Mouse (Mus musculus) cerebellum, postnatal 14 days (tissue): ENCODE measurements at regions not wholly inside any gene's neighbourhood (a gene's known extent, or its start where the extent isn't known, plus 50 kb on each side); places are given as distances from the start of the nearest gene placed in this dataset.
A peak's percentile ranks its signal among the peaks of the same experiment; 100 is the strongest.

Experiments used
- DNase-seq, 2 experiments: peaks; one replicate each; pipeline ENCODE4 v3.0.0; 2021; ENCODE audit warnings: mixed read lengths in 2 of 2

DNA sequence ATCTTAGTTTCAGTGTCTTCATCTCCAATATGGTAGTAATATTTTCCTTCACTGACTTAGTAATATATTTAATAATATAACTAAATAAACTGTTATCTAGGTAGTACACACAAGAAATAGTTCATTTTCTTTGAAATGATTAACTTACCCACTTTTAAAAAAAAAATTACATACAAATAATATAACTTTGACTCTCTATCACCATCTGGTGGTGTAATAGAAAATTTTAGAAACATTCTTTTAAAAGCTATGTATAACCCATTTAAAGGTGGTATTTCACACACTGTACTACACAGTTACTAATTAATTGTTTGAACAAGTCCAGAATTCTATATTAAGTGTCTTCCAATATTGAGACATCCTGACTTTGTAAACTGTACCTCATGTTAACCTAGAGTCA lies 53.9 kb upstream of the Olfr266 start:
- no peak for DNase-seq

DNA sequence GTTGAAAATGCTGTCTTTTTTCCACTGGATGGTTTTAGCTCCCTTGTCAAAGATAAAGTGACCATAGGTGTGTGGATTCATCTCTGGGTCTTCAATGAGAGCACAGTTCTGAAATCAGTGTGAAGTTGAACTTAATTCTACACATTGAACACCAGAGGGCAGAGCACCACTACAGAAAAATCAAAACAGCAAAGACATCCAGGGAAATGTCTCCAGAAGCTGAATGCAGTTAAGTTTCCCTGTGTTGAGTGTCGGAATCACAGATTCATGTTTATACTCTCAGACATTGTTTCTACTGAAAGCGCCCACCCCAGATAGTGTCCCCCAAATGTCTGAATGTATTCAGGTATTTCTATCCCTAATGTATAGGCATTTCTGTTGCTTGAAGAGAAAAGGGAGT lies 77.1 kb upstream of the Olfr266 start:
- peak; percentile 43 to 55 for DNase-seq

DNA sequence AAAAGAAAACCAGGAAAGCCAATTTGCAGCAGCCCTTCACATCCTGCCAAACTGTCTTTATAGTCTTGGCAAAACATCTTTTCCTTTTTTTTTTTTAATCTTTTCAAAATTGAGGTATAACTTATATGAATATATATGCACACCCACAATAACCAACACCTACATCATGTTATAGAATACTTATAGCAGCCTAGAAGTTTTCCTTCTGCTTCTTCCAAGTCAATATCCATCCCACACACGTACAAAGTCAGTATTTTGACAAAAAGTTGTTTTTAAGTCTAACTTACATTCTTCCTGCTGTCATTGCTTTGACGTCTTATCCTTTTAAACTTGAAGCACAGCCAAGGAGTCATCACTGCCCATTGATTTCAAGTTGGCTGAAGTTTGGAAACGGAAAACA lies 80.6 kb upstream of the Olfr266 start:
- DNase-seq, result no peak

DNA sequence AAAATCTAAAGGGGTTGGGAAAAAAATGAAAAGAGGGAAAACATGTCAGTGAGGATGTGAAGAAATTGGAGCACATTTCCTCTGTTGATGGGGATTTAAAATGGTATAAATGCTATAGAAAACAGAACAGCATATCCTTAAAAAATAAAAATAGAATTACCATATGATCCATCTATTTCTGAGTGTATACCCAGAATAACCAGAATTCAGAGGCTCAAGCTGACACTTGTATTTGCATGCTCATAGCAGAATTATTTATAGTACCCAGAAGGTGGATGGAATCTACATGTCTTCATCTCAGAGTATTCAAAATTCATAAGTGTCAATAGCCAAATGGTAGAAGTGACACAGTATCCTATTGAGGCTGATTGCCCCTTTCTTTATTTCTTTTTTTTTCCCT lies 99.9 kb upstream of the Kcna3 start:
- DNase-seq, result no peak

DNA sequence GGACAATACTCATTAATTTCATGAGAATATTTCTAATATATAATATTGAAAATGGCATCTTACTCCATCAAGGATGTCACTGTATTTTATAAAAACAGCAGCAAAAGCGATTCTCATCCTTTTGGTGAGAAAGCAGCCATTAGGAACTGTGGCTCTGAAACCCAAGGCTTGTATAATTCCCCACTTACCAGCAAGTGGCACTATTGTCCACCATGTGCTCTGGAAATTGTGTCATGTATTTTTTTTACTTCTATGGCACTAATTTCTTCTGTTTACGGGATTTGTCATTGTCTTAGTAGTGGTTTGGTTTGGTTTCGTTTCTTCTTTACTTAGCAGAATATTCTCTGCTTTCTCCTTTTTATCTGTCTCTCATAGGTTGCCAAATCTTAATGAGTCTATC lies 95.9 kb upstream of the Kcna3 start:
- peak; percentile 20 to 34 for DNase-seq

DNA sequence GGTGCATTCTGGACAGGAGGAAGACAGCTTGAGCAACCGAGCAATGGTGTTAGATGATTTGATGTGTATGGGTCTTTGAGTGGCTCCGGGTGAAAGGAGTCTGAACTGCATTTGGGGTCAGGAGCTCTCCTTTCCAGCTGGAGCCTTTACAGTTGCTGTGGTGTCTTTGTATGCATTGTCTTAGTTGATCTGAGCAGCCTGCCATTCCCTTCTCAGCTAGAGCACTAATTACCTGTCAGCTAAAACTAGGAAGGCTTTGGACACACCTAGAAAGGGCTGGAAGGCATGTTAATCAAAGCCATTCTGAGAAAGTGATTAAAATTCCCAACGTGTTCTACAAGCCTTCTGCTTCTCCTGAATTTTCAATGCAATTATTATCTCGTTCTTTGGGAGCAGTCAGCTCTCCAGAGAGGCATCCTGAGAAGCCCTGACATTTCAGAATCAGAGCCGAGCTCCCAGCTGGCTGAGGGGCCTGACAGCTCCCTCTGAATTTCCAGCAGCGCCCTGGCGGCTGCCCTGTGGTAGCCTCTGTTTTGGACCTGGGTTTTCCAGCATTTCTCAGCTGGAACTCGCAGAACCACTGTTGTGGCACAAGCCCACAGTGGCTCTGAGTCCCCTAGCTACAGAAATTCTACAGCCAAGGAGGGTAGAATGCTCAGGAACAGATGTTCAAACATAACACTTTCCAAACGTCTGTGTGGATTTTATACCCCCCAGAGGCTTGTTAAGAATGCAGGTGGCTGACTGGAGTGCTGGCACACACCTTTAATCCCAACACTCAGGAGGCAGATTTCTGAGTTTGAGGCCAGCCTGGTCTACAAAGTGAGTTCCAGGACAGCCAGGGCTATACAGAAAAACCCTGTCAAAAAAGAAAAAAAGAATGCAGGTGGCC lies 80.2 kb upstream of the Kcna3 start:
- peak in 1 of 2 experiments; percentile 7 for DNase-seq

DNA sequence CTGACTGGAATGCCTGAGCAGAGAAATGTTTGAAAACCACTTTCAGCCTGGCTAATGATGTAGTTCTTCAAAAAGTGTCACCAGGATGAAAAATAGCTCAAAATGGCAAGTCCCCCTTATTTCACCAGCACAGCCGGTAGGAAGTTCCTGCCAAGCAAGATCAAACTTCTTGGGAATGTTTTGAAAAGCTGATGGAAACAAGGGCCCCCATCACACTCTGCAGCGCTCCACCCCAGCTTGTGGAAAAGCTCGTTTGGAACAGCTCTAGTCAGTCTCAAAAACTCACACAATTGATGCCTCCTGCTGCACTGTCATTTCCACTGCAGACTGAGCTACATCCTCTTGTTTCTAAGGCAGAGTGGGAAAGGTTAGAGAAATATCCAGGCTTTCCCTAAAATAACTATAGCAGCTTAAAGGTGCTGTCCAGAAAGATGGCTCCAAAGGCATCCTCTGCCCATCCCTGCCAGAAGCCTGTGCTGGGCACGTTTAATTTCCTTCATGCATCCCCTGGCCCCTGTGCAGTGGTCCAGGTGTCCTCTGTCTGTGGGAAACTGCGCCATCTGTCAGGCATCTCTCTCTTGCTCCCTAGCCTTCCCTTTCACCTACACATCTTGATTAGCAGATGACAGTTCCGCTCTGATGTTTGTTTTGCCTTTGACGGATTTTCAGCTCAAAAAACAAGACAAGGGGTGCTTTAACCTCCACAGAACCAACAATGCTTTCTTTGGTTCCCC lies 78.6 kb upstream of the Kcna3 start:
- peak; percentile 60 to 61 for DNase-seq

DNA sequence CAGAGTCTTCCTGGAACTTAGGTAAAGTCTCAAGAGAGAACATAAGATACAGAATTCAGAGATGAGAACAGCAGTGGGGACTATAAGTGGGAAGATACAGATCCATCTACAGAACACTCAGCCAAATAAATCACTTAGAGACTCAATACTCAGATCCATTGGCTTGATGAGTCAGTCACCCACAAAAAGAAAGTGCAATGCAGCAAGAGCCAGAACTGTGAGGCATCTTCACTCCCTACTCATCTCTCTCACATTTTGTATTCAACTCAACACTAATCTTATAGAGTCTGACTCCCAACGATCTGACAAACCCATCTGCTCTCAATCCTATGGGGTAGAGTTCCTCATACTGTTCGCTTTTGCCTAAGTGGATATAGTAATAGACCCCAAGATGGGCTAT lies 77.8 kb upstream of the Kcna3 start:
- DNase-seq, result no peak

DNA sequence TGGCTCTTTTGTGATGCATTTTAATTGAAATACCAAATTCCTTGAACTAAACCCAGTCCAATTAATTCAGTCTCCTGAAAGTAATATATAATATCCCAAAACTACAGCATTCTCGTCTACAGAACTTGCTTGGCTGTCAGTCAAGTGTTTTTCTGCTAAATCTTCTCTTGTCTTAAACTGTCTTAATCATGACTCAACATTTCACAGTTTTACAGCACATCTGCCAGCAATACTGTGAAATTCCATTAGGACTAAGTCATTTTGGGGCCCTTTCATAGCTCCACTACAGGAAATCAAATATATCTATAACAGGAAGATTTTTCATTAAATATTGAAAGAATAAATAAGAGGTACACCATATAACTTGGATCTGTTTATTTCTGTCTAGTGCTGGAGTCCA lies 75.4 kb upstream of the Kcna3 start:
- DNase-seq, result no peak

DNA sequence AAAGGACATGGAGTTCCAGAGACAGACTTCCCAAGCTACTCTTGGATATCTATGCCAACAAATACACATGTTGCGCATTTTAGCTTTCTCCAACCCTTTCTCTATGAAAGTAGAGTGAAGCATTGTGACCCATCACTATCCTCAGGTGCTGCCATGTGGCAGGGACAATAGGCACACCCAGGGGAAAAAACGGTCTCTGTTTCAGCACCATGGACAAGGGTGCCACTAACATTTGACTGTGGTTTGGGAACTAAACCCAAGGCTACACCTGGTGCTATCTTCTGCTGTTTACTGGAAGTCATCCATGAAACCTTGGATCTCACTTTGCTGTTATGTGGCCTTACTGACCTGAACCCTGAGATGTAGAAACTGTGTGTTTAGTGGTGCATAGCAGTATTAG lies 73.5 kb upstream of the Kcna3 start:
- DNase-seq, result no peak

DNA sequence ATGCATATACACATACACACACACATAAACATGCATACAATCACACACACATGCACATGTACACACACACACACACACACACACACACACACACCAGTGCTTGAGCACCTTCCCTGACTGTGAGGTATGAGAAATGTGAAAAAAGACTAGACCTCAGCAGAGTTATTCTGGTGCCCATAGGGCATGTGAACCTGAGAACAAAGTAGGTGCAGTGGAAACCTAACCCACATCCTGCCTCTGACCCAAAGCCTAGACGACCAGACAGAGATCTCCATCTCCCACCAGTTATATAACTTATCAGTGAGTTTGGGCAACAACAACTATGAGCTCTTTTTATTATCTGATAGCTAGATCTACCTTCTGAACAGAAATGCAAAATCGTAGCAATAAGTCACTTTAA lies 69.8 kb upstream of the Kcna3 start:
- no peak for DNase-seq

DNA sequence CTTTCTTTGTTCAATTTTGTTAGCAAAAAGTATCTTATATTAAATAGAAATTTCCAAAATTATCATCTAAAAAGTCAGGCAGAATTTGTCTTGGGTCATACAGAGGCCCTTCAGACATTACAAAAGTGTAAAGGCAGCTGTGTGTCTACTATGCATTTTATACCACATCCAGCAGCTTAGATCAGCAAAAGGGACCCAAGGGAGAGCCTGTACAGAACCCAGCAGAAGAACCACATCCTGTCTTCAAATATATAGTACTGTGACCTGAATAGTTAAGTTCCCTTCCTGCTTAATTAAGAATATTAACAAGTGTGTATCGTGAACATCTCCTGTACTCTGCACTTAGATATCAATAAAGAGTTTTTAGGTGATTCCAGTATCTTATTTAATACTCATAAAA lies 68.5 kb upstream of the Kcna3 start:
- no peak for DNase-seq

DNA sequence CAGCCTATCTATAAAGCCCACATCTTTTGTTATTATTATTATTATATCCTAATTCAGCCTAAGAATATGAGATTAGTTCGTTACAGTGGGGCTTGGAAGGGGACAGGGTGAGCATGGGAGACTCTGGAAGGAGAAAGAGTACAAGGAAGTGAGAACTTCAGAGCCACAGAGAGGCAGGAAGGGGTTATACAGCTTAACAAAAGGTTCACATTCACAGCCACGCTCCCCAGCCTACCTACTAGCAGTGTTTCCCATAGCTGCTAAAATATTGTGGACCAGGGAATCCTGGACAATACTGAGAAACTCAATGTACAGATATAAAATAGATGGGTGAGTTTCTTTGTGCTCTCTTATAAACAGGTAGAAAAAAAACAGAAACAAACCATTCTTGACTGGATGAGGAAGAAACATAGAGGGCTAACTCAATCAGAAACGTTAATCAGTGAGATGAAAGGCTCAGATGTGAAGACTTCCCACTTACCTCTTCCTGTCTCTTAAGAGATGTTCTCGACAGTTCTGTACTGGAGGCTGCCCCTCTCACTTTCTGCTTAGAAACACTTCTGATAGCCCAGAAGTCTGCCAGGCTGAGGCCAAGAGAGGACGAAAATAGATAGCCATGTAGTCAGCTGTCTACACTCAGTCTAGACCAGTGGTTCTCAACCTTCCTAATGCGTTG lies 61.7 kb upstream of the Kcna3 start:
- no peak for DNase-seq

DNA sequence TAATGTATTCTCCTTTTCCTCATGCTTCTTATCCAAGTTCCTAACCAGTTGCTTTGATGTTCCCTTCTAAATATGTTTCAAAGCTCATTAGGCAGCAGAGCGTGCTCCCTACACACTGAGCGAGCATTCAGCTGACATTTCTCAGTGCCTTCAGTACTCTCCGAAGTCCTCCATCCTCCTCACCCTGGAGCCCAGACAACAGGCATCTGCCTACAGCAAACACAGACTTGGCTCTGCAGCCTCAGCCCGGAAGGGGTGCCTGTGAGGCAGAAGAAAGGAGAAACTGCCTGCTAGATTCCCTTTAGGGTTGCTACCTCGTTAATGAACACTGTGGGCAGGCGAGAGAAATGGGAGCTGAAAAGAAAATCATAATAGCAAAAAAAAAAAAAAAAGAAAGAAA lies 57.2 kb upstream of the Kcna3 start:
- DNase-seq, result peak in 1 of 2 experiments; percentile 10

DNA sequence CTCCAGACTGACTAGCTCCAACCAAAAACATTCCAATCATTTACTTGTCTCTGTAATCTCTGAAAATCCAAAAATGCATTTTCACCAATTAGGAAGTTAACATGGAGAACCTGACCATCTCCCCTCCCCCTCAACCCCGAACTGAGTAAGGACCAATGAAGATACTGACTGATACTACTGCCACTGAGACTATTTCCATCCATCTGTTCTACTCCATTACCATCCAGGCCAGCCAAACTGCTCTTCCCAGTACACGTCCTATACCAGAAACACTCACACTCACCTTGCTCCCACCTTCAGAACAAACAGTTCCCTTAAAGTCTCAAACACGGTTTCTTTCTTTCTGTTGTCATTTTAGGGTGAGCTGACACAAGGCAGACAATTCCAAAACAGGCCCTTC lies 55.1 kb upstream of the Kcna3 start:
- DNase-seq, result no peak

DNA sequence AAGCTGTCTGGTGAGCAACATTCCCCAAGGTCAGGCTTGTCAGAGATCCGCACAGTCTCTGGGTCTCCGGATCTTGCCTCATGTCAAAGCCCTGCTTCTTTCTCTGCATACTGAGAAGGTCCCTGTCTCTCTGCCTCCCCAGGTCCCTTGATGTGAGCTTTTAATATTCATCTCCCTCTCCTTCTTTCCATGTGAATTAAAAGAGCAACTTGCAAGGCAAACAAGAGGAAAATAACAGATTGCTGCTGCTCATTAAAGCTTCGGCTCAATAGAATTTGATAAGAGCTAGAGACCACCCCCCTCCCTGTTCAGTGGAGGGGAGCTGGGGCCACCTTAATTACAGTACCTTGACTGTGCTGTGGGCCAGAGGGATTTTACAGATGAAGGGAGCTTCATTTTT lies 54.6 kb upstream of the Kcna3 start:
- DNase-seq, result no peak

DNA sequence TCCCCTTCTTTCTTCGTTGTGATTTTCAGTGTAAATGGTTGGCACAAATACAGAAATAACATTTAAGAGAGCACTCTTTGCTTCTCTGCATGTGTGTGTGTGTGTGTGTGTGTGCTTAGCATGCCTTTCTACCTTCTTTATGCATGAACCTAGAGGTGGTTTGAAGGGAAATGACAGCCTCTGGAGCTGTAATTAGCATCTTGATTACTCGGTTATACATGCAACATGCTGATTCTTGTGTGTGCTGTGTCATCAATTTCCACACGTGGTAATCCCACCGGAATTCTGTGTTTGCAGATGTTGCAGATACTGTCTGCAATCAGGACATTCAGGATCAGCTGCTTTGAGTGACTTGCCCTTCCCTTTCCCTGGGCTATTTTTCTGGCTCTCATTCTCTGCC lies 51.7 kb upstream of the Kcna3 start:
- no peak for DNase-seq
